10 mouse cellular contexts compared by ENCODE assay signal in the genomic region with DNA sequence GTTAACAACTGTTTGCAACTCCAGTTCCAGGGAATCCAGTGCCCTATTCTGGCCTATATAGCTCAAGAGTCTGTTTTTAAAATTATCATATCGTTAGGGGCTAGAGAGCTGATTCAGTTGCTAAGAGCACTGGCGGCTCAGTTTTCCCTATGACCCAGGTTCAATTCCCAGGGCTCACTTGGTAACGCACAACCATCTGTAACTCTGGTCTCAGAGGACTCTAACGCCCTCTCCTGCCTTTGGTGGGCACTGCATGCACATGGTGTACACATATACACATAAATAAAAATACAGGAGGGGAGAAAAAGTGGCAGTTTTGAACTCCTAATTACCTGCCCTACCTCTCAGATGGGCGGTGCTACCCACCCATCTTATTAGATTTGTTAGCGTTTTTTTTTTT. TPM values are rescaled to one million over a fixed set of nuclear protein-coding genes. Genes with fewer than 3 reads are reported as not detected.
A peak's percentile ranks its signal among the peaks of the same experiment; 100 is the strongest.
DNase-seq lines count a peak whose midpoint lies in the region; ATAC-seq and TF ChIP-seq lines count a peak whose summit lies in the region.
"Had no signal": no experiment of that assay in that cellular context is flagged by ENCODE, and none has a peak within 500 bp of the region (broad histone marks: within the 10 kb centered on the region; RNA-seq: fewer than 3 reads in every experiment).

No protein-coding gene starts in this region.

- no peak for TF ChIP-seq CTCF in kidney, adult 2 months (conservative IDR thresholded peaks at IDR 0.05; ENCODE audit: insufficient read depth, insufficient read length, low read depth, low read length)

- TF ChIP-seq POLR2A in kidney, adult 2 months (IDR thresholded peaks at IDR 0.05; ENCODE audit: low read depth, low read length) = no peak

- no peak overlapping the region for H3K4me3 ChIP-seq in kidney, embryonic 16.5 days (ENCODE audit: low read length)
- no peak overlapping the region for H3K4me3 ChIP-seq in kidney, adult 2 months (ENCODE audit: insufficient read depth, low read depth, low read length)
- H3K4me3 ChIP-seq: midbrain, embryonic 15.5 days had no signal

- no peaks in the 10 kb centered on the region for H3K36me3 ChIP-seq in kidney, embryonic 16.5 days (ENCODE audit: insufficient read depth, low read length)
- no peaks in the 10 kb centered on the region for H3K36me3 ChIP-seq in kidney, adult 2 months (ENCODE audit: control insufficient read depth, insufficient read depth, low read length)
- H3K36me3 ChIP-seq: midbrain, embryonic 15.5 days had no signal

- H3K4me2 ChIP-seq in kidney, embryonic 16.5 days (replicated peaks; ENCODE audit: low read depth, low read length) = no peak overlapping the region

- peaks cover 5% of the 10 kb centered on the region; the same call in 1 of the 2 replicates for H3K4me1 ChIP-seq in kidney, embryonic 16.5 days (ENCODE audit: insufficient read depth, low read length)
- H3K4me1 ChIP-seq in kidney, adult 2 months (ENCODE audit: control insufficient read depth, insufficient read depth, low read length) = no peaks in the 10 kb centered on the region; the same call in 1 of the 2 replicates
- H3K4me1 ChIP-seq: midbrain, embryonic 15.5 days had no signal

- peak overlapping the region; percentile 23 for H3K27ac ChIP-seq in kidney, embryonic 16.5 days (ENCODE audit: low read length)
- H3K27ac ChIP-seq in kidney, adult 2 months (ENCODE audit: insufficient read depth, low read depth, low read length) = no peak overlapping the region
- H3K27ac ChIP-seq: midbrain, embryonic 15.5 days had no signal

- 93% methylated on average over 6 of the region's 6 CpGs for WGBS in kidney, embryonic 16.5 days
- WGBS in kidney, adult 2 months = 95% methylated on average over 6 of the region's 6 CpGs

- no peaks in the 10 kb centered on the region for H3K9me3 ChIP-seq in kidney, embryonic 16.5 days (ENCODE audit: low read length)
- H3K9me3 ChIP-seq: midbrain, embryonic 15.5 days had no signal

- H3K27me3 ChIP-seq in kidney, embryonic 16.5 days (ENCODE audit: insufficient read depth, low read length) = no peaks in the 10 kb centered on the region
- H3K27me3 ChIP-seq in kidney, adult 2 months (replicated peaks; ENCODE audit: control insufficient read depth, insufficient read depth, low read length) = no peaks in the 10 kb centered on the region
- H3K27me3 ChIP-seq: midbrain, embryonic 15.5 days had no signal

- H3K9ac ChIP-seq in kidney, embryonic 16.5 days (replicated peaks; ENCODE audit: low read length) = no peak overlapping the region
- H3K9ac ChIP-seq: midbrain, embryonic 15.5 days had no signal

- ATAC-seq in kidney, embryonic 16.5 days (ENCODE audit: low FRiP score, low TSS enrichment) = no peak
- ATAC-seq: midbrain, embryonic 15.5 days had no signal

- DNase-seq in embryo, embryonic 10.5 days (ENCODE audit: low spot score) = peak; percentile 30
- no peak for DNase-seq in embryo, embryonic 10 days (ENCODE audit: low spot score)
- DNase-seq in kidney, adult 2 months = no peak
- peak; percentile 71 for DNase-seq in A20 (ENCODE audit: low read depth, low spot score)
- DNase-seq in induced T-regulatory cell, adult 2 months (ENCODE audit: low read depth) = peak; percentile 50
- no peak for DNase-seq in right cerebral cortex, postnatal 36 days (ENCODE audit: low spot score in 2 of 2)
- no peak for DNase-seq in frontal cortex, postnatal 14 days (ENCODE audit: low spot score in 2 of 2)
- DNase-seq: cerebellum, adult 9-10 months had no signal

RNA-seq across cellular contexts. Expression of a gene that starts 41.2 kb away (rescaled TPM):
- 20.6 TPM in 2 replicates for polyA plus RNA-seq in kidney, embryonic 16.5 days (2015; fragmentation: Nextera tagmentation; extraction: Ambion mirVana)
- 4.0 and 4.4 TPM in 2 replicates for polyA plus RNA-seq in kidney, adult 2 months (2012; rRNA removed)

RNA-seq across cellular contexts. Expression of a gene that starts 58.5 kb away (rescaled TPM):
- 32.1 and 34.2 TPM in 2 replicates for polyA plus RNA-seq in kidney, embryonic 16.5 days (2015; fragmentation: Nextera tagmentation; extraction: Ambion mirVana)
- 10.0 and 12.5 TPM in 2 replicates for polyA plus RNA-seq in kidney, adult 2 months (2012; rRNA removed)

Comparison
In these comparisons a context has a peak if more than half of its experiments do, and no peak if none do; other contexts are left out.
1. DNase-seq: peak in embryo, embryonic 10.5 days (single experiment), A20 (single experiment) and induced T-regulatory cell, adult 2 months (single experiment); none in embryo, embryonic 10 days (single experiment), kidney, adult 2 months (single experiment), right cerebral cortex, postnatal 36 days (0 of 2) and frontal cortex, postnatal 14 days (0 of 2).